Mouse (Mus musculus): Measurements from ENCODE around the gene Dact3.

DNA sequence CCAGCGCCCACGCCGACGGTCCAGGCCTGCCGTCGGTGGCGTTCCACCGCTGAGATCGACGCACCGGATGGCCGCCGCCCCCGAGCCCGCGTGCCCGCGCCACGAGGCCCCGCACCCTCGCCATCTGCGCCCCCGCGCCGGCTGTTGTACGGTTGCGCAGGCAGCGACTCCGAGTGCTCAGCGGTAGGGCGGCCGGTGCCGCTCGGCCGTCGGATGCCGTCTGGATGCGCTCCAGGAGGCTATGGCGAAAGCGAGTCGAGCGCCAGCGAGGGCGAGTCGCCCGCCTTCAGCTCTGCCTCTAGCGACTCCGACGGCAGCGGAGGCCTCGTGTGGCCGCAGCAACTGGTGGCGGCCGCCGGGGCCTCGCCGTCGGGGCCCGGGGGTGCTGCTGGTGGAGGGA lies 10.8 kb downstream of the Dact3 start:
- TF ChIP-seq POLR2A (IDR thresholded peaks at IDR 0.05; ENCODE audit: borderline replicate concordance, control insufficient read depth, low read depth, low read length) (no peak), CTCF (IDR thresholded peaks at IDR 0.05; ENCODE audit: control insufficient read depth, insufficient read depth, low read length) (no peak)

All from bone marrow, adult 2 months (tissue).